ENCODE assay signal across 8 mouse cellular contexts in the genomic region with DNA sequence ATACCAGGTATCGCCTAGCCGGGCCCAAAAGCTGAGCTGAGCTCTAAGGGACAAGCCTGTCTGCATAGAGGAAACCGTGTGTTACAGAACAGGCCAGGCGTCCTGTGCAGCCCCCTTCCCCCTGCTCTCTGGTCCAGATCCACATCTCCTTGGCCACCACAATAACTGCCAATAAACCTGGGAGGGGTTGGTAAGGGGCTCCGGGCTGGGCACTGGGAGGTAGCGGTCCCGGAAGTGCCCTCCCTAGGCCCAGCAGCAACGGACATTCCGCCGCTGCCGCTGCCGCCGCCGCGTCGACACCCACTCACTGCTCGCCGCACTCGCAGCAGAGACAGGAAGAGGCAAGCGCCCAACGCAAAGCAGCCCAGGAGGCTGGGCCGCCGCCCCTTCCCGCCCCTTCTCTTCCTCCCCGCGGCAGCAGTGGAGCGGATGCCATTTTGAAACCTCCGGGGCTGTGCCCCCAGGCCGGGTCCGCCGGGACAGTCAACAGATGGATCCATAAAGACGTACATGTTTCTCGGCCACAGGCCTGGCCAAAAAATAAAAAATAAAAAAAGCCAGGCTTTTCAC. TPM values are rescaled to one million over a fixed set of nuclear protein-coding genes. Genes with fewer than 3 reads are reported as not detected.
A peak's percentile ranks its signal among the peaks of the same experiment; 100 is the strongest.
DNase-seq lines count a peak whose midpoint lies in the region; ATAC-seq and TF ChIP-seq lines count a peak whose summit lies in the region.

No protein-coding gene starts in this region.

- H3K9me3 ChIP-seq in embryonic facial prominence, embryonic 12.5 days = no peaks in the 10 kb centered on the region
- no peaks in the 10 kb centered on the region for H3K9me3 ChIP-seq in limb, embryonic 15.5 days
- no peaks in the 10 kb centered on the region for H3K9me3 ChIP-seq in midbrain, embryonic 15.5 days

- peak overlapping the region; percentile 90 for H3K27ac ChIP-seq in embryonic facial prominence, embryonic 12.5 days
- H3K27ac ChIP-seq in heart, adult 2 months = peak overlapping the region; percentile 97
- peak overlapping the region; percentile 89 for H3K27ac ChIP-seq in limb, embryonic 15.5 days
- peak overlapping the region; percentile 92 for H3K27ac ChIP-seq in midbrain, embryonic 15.5 days

- 2% methylated on average over 31 of the region's 33 CpGs for WGBS in embryonic facial prominence, embryonic 12.5 days
- under 1% methylated on average over 33 of the region's 33 CpGs for WGBS in heart, adult 2 months
- 2% methylated on average over 33 of the region's 33 CpGs for WGBS in limb, embryonic 15.5 days
- WGBS in midbrain, embryonic 15.5 days = 1% methylated on average over 32 of the region's 33 CpGs

- peaks cover 79% of the 10 kb centered on the region for H3K4me1 ChIP-seq in embryonic facial prominence, embryonic 12.5 days
- peaks cover 22% of the 10 kb centered on the region for H3K4me1 ChIP-seq in heart, adult 2 months (ENCODE audit: control insufficient read depth, insufficient read depth, low read length)
- H3K4me1 ChIP-seq in limb, embryonic 15.5 days = peaks cover 66% of the 10 kb centered on the region
- peaks cover 89% of the 10 kb centered on the region for H3K4me1 ChIP-seq in midbrain, embryonic 15.5 days

- H3K4me3 ChIP-seq in embryonic facial prominence, embryonic 12.5 days = peak overlapping the region; percentile 81
- peak overlapping the region; percentile 86 for H3K4me3 ChIP-seq in heart, adult 2 months
- peak overlapping the region; percentile 90 for H3K4me3 ChIP-seq in limb, embryonic 15.5 days
- H3K4me3 ChIP-seq in midbrain, embryonic 15.5 days = peak overlapping the region; percentile 76

- H3K36me3 ChIP-seq in embryonic facial prominence, embryonic 12.5 days = peaks cover 7% of the 10 kb centered on the region; the same call in 1 of the 2 replicates
- H3K36me3 ChIP-seq in heart, adult 2 months (ENCODE audit: control insufficient read depth, insufficient read depth, low read length) = peaks cover 6% of the 10 kb centered on the region; the same call in 1 of the 2 replicates
- H3K36me3 ChIP-seq in limb, embryonic 15.5 days = peaks cover 7% of the 10 kb centered on the region; the same call in 1 of the 2 replicates
- H3K36me3 ChIP-seq in midbrain, embryonic 15.5 days (replicated peaks) = no peaks in the 10 kb centered on the region

- peak; percentile 72 for TF ChIP-seq EP300 in heart, adult 2 months (IDR thresholded peaks at IDR 0.05; ENCODE audit: insufficient read depth, low read depth, low read length)

- no peak for TF ChIP-seq CTCF in heart, adult 2 months (IDR thresholded peaks at IDR 0.05)

- peak; percentile 76 for DNase-seq in ovary, adult 18-20 months (ENCODE audit: low spot score)
- DNase-seq in ovary, postnatal 10 days (ENCODE audit: low spot score) = no peak
- peak; percentile 88 to 92 for DNase-seq in heart, adult 2 months
- peak; percentile 80 for DNase-seq in kidney, adult 18-20 months
- DNase-seq in spleen, postnatal 10 days (ENCODE audit: low spot score in 2 of 2) = peak; percentile 87 to 89

- no peak for ATAC-seq in embryonic facial prominence, embryonic 12.5 days (ENCODE audit: insufficient number of reproducible peaks, insufficient read depth, low FRiP score, low TSS enrichment)
- peak; percentile 37; the same call in 1 of the 2 replicates for ATAC-seq in limb, embryonic 15.5 days (ENCODE audit: insufficient number of reproducible peaks, low FRiP score, low TSS enrichment, low read depth)
- no peak for ATAC-seq in midbrain, embryonic 15.5 days (replicated peaks)

- TF ChIP-seq POLR2A in heart, adult 2 months (IDR thresholded peaks at IDR 0.05; ENCODE audit: insufficient read depth, low read depth, low read length) = peak; percentile 78

- peak overlapping the region; percentile 95 for H3K4me2 ChIP-seq in embryonic facial prominence, embryonic 12.5 days (replicated peaks)
- H3K4me2 ChIP-seq in limb, embryonic 15.5 days = peak overlapping the region; percentile 93
- peak overlapping the region; percentile 97 for H3K4me2 ChIP-seq in midbrain, embryonic 15.5 days

- intact Hi-C loops in heart, adult 2 months (cut with DNase I) = loop anchor here (1.0 to 5.0 kb wide), 2 partner anchors 21 to 66 kb away; a partner anchor contains a TSS

- H3K79me2 ChIP-seq in heart, adult 2 months (replicated peaks; ENCODE audit: control insufficient read depth, insufficient read depth, low read length) = peaks cover 3% of the 10 kb centered on the region; the same call in 1 of the 2 replicates

- no peaks in the 10 kb centered on the region for H3K27me3 ChIP-seq in embryonic facial prominence, embryonic 12.5 days
- H3K27me3 ChIP-seq in heart, adult 2 months (ENCODE audit: control insufficient read depth, insufficient read depth, low read length) = no peaks in the 10 kb centered on the region
- no peaks in the 10 kb centered on the region for H3K27me3 ChIP-seq in limb, embryonic 15.5 days
- no peaks in the 10 kb centered on the region for H3K27me3 ChIP-seq in midbrain, embryonic 15.5 days (replicated peaks)

- H3K9ac ChIP-seq in embryonic facial prominence, embryonic 12.5 days = peak overlapping the region; percentile 94
- H3K9ac ChIP-seq in heart, adult 2 months (ENCODE audit: low read depth, low read length) = peak overlapping the region; percentile 98
- H3K9ac ChIP-seq in limb, embryonic 15.5 days = peak overlapping the region; percentile 91
- peak overlapping the region; percentile 90 for H3K9ac ChIP-seq in midbrain, embryonic 15.5 days

RNA-seq across cellular contexts. Expression of a gene that starts 2.0 kb away (rescaled TPM):
- 439 and 443 TPM in 2 replicates for polyA plus RNA-seq in embryonic facial prominence, embryonic 12.5 days (2016; fragmentation: Nextera tagmentation; extraction: Ambion mirVana)
- total RNA-seq in heart, adult 2 months (2021) = 100 to 1,000 TPM; 243 to 250 TPM
- 311 and 386 TPM in 2 replicates for polyA plus RNA-seq in heart, adult 2 months (2012; rRNA removed)
- polyA plus RNA-seq in limb, embryonic 15.5 days (2015; fragmentation: Nextera tagmentation; extraction: Ambion mirVana) = 385 and 394 TPM in 2 replicates
- polyA plus RNA-seq in midbrain, embryonic 15.5 days (2015; fragmentation: Nextera tagmentation; extraction: Ambion mirVana) = 299 and 386 TPM in 2 replicates

RNA-seq across cellular contexts. Expression of a gene that starts 24.1 kb away (rescaled TPM):
- 3.8 and 6.9 TPM in 2 replicates for polyA plus RNA-seq in embryonic facial prominence, embryonic 12.5 days (2016; fragmentation: Nextera tagmentation; extraction: Ambion mirVana)
- 10 to 100 TPM; 19.9 to 24.2 TPM for total RNA-seq in heart, adult 2 months (2021)
- polyA plus RNA-seq in heart, adult 2 months (2012; rRNA removed) = 33.7 and 39.1 TPM in 2 replicates
- polyA plus RNA-seq in limb, embryonic 15.5 days (2015; fragmentation: Nextera tagmentation; extraction: Ambion mirVana) = 13.6 and 23.6 TPM in 2 replicates
- polyA plus RNA-seq in midbrain, embryonic 15.5 days (2015; fragmentation: Nextera tagmentation; extraction: Ambion mirVana) = 4.3 and 4.9 TPM in 2 replicates

RNA-seq across cellular contexts. Expression of a gene that starts 36.2 kb away (rescaled TPM):
- polyA plus RNA-seq in embryonic facial prominence, embryonic 12.5 days (2016; fragmentation: Nextera tagmentation; extraction: Ambion mirVana) = 8.2 and 8.3 TPM in 2 replicates
- 10 to 100 TPM; 71.5 to 88.3 TPM for total RNA-seq in heart, adult 2 months (2021)
- 162 and 314 TPM in 2 replicates for polyA plus RNA-seq in heart, adult 2 months (2012; rRNA removed)
- polyA plus RNA-seq in limb, embryonic 15.5 days (2015; fragmentation: Nextera tagmentation; extraction: Ambion mirVana) = 5.0 and 5.1 TPM in 2 replicates
- polyA plus RNA-seq in midbrain, embryonic 15.5 days (2015; fragmentation: Nextera tagmentation; extraction: Ambion mirVana) = 31.8 and 40.4 TPM in 2 replicates

RNA-seq across cellular contexts. Expression of a gene that starts 45.7 kb away (rescaled TPM):
- 35.8 and 36.9 TPM in 2 replicates for polyA plus RNA-seq in embryonic facial prominence, embryonic 12.5 days (2016; fragmentation: Nextera tagmentation; extraction: Ambion mirVana)
- total RNA-seq in heart, adult 2 months (2021) = 10 to 100 TPM; 39.9 to 51.4 TPM
- polyA plus RNA-seq in heart, adult 2 months (2012; rRNA removed) = 43.7 and 54.5 TPM in 2 replicates
- polyA plus RNA-seq in limb, embryonic 15.5 days (2015; fragmentation: Nextera tagmentation; extraction: Ambion mirVana) = 45.9 and 58.8 TPM in 2 replicates
- 14.5 and 16.9 TPM in 2 replicates for polyA plus RNA-seq in midbrain, embryonic 15.5 days (2015; fragmentation: Nextera tagmentation; extraction: Ambion mirVana)

RNA-seq across cellular contexts. Expression of a gene that starts 46.3 kb away (rescaled TPM):
- 1.4 and 3.0 TPM in 2 replicates for polyA plus RNA-seq in embryonic facial prominence, embryonic 12.5 days (2016; fragmentation: Nextera tagmentation; extraction: Ambion mirVana)
- total RNA-seq in heart, adult 2 months (2021) = not detected
- not detected in 2 replicates for polyA plus RNA-seq in heart, adult 2 months (2012; rRNA removed)
- 2.8 TPM in 2 replicates for polyA plus RNA-seq in limb, embryonic 15.5 days (2015; fragmentation: Nextera tagmentation; extraction: Ambion mirVana)
- 2.1 and 2.2 TPM in 2 replicates for polyA plus RNA-seq in midbrain, embryonic 15.5 days (2015; fragmentation: Nextera tagmentation; extraction: Ambion mirVana)
